Mouse (Mus musculus): Measurements from ENCODE around the gene Gm13693. TPM values are rescaled to one million over a fixed set of nuclear protein-coding genes. Genes with fewer than 3 reads are reported as not detected.

Gm13693 gene
- 2.4 to 3.3 TPM (median 2.9 TPM) in 4 replicates for total RNA-seq (2023)

DNA sequence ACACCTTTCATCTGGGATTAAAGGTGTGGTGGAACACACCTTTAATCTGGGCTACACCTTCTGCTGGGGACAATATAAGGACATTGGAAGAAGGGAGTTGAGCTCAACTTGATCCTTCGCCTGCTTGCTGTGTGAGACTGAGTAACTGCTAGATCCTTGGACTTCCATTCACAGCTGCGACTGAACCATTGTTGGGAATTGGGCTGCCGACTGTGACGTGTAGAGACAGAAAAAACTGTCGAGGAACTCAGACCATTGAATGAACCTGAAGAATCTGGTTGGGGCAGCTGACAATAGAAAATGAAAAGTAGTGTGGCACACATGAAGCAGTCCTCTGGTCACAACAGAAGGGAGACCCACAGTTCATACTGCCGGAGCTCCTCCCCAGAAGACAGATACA, at the start of gene Gm13693:
TSS of gene Gm13693 (plus strand) at position 301 of the 400 bp plus-strand sequence.

DNA sequence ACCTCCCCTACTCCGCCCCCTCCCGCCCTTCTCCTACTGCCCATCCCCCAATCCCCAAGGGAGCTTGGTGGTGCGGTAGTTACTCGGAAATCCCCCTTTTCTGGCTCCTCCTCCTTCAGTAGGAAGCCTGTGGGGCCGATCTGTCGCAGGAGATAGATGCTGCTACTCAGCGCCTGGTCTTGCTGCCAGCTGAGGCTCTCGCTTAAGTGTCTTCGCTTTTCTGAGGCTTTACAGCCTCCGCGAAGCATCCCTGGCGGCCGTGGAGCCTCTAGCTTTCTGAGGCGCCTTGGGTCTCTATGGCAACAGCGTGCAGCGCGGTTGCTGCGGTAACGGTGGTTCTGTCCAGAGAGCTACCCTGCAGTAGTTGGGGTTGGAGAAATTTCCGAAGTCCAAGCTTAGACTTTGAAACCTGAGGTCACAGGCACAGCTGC, 20.4 kb upstream of the Gm13693 start, which contains the start of gene Zswim2:
TSS of gene Zswim2 (minus strand) at position 298 of the 431 bp plus-strand sequence.

DNA sequence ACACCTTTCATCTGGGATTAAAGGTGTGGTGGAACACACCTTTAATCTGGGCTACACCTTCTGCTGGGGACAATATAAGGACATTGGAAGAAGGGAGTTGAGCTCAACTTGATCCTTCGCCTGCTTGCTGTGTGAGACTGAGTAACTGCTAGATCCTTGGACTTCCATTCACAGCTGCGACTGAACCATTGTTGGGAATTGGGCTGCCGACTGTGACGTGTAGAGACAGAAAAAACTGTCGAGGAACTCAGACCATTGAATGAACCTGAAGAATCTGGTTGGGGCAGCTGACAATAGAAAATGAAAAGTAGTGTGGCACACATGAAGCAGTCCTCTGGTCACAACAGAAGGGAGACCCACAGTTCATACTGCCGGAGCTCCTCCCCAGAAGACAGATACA, 5.9 kb upstream of the Gm13693 start, which contains the start of gene Gm13698:
TSS of gene Gm13698 (plus strand) at position 301 of the 400 bp plus-strand sequence.

DNA sequence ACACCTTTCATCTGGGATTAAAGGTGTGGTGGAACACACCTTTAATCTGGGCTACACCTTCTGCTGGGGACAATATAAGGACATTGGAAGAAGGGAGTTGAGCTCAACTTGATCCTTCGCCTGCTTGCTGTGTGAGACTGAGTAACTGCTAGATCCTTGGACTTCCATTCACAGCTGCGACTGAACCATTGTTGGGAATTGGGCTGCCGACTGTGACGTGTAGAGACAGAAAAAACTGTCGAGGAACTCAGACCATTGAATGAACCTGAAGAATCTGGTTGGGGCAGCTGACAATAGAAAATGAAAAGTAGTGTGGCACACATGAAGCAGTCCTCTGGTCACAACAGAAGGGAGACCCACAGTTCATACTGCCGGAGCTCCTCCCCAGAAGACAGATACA, 5.7 kb downstream of the Gm13693 start, which contains the start of gene Gm13695:
TSS of gene Gm13695 (plus strand) at position 301 of the 400 bp plus-strand sequence.

DNA sequence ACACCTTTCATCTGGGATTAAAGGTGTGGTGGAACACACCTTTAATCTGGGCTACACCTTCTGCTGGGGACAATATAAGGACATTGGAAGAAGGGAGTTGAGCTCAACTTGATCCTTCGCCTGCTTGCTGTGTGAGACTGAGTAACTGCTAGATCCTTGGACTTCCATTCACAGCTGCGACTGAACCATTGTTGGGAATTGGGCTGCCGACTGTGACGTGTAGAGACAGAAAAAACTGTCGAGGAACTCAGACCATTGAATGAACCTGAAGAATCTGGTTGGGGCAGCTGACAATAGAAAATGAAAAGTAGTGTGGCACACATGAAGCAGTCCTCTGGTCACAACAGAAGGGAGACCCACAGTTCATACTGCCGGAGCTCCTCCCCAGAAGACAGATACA, 11.5 kb downstream of the Gm13693 start, which contains the start of gene Gm13696:
TSS of gene Gm13696 (plus strand) at position 301 of the 400 bp plus-strand sequence.

DNA sequence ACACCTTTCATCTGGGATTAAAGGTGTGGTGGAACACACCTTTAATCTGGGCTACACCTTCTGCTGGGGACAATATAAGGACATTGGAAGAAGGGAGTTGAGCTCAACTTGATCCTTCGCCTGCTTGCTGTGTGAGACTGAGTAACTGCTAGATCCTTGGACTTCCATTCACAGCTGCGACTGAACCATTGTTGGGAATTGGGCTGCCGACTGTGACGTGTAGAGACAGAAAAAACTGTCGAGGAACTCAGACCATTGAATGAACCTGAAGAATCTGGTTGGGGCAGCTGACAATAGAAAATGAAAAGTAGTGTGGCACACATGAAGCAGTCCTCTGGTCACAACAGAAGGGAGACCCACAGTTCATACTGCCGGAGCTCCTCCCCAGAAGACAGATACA, 17.3 kb downstream of the Gm13693 start, which contains the start of gene Gm13694:
TSS of gene Gm13694 (plus strand) at position 301 of the 400 bp plus-strand sequence.

DNA sequence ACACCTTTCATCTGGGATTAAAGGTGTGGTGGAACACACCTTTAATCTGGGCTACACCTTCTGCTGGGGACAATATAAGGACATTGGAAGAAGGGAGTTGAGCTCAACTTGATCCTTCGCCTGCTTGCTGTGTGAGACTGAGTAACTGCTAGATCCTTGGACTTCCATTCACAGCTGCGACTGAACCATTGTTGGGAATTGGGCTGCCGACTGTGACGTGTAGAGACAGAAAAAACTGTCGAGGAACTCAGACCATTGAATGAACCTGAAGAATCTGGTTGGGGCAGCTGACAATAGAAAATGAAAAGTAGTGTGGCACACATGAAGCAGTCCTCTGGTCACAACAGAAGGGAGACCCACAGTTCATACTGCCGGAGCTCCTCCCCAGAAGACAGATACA, 23.1 kb downstream of the Gm13693 start, which contains the start of gene Gm13697:
TSS of gene Gm13697 (plus strand) at position 301 of the 400 bp plus-strand sequence.

DNA sequence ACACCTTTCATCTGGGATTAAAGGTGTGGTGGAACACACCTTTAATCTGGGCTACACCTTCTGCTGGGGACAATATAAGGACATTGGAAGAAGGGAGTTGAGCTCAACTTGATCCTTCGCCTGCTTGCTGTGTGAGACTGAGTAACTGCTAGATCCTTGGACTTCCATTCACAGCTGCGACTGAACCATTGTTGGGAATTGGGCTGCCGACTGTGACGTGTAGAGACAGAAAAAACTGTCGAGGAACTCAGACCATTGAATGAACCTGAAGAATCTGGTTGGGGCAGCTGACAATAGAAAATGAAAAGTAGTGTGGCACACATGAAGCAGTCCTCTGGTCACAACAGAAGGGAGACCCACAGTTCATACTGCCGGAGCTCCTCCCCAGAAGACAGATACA, 28.9 kb downstream of the Gm13693 start, which contains the start of gene Gm13691:
TSS of gene Gm13691 (plus strand) at position 301 of the 400 bp plus-strand sequence.

Other genes starting within 250 kb of the Gm13693 start
- 53.9 to 61.7 TPM (median 57.2 TPM) in 4 replicates for gene Itgav, start 237.1 kb upstream of the Gm13693 start, total RNA-seq (2023)
- gene Fam171b, start 148.9 kb upstream of the Gm13693 start, total RNA-seq (2023) = 0.09 TPM in 1 of 4 replicates, not detected in the others
- gene Zswim2, start 20.3 kb upstream of the Gm13693 start, total RNA-seq (2023) = not detected in 4 replicates
- 2.4 to 3.3 TPM (median 2.9 TPM) in 4 replicates for gene Gm13698, start 5.8 kb upstream of the Gm13693 start, total RNA-seq (2023)
- 2.8 TPM in 1 of 4 replicates, not detected in the others for gene Gm13695, start 5.8 kb downstream of the Gm13693 start, total RNA-seq (2023)
- gene Gm13696, start 11.6 kb downstream of the Gm13693 start, total RNA-seq (2023) = 2.4 to 3.3 TPM (median 2.9 TPM) in 4 replicates
- gene Gm13694, start 17.4 kb downstream of the Gm13693 start, total RNA-seq (2023) = 2.4 to 3.3 TPM (median 2.9 TPM) in 4 replicates
- 2.4 to 3.3 TPM (median 2.9 TPM) in 4 replicates for gene Gm13697, start 23.2 kb downstream of the Gm13693 start, total RNA-seq (2023)
- gene Gm13691, start 29.1 kb downstream of the Gm13693 start, total RNA-seq (2023) = 2.4 to 3.3 TPM (median 2.9 TPM) in 4 replicates